Comparison of ENCODE assay signal across 8 mouse cellular contexts in the genomic region with DNA sequence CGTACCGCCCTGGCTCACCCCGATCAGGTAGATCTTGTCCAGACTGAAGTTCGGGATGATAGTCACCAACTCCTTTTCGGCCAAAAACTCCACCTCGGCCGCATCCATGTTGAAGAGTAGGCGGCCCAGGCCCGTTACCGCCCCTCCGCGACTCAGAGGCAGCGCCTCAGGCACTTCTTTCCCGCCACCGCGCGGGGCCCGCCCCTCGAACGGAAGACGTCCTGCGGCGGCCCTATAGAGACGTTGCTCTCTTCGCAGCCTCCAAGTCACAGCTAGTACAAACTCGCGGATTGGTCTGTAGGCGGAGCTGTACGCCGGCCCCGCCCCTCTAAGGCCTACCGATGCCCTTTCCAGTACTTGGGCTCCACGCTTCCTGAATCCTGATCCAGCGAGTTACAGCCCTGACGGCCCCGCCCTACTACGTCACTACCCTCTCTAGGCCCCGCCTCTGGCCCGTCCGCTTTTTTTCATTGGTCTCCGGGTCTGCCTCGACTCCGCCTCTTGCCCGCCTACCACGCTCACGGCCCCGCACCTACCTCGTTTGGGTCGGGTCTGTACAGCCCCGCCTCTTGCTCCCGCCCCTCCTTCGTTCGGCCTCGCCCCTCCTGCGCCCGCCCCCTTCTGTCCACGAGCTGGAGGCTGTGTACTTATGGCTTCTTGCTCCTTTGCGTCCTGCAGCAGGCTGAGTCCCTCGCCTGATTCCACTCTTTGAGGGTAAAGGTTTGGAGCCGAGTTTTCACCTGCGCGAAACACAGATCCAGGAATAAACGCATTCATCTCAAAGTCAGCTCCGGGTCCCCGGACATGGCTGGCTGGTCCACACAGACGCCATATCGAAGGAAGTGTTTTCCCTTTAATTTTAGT. TPM values are rescaled to one million over a fixed set of nuclear protein-coding genes. Genes with fewer than 3 reads are reported as not detected.
DNase-seq lines count a peak whose midpoint lies in the region; ATAC-seq lines count a peak whose summit lies in the region.

A gene (minus strand): TSS at position 397 of the 864 bp plus-strand sequence.

- WGBS in intestine, embryonic 14.5 days = under 1% methylated on average over 67 of the region's 67 CpGs

- DNase-seq in adrenal gland, adult 18-20 months (ENCODE audit: low spot score in 2 of 2) = peak; percentile 96
- peak; percentile 99 for DNase-seq in embryo, embryonic 11 days
- peak; percentile 100 for DNase-seq in gastrocnemius, postnatal 25 days
- DNase-seq in intestine, embryonic 14.5 days (ENCODE audit: low spot score) = peak; percentile 98
- peak; percentile 99 for DNase-seq in left cerebral cortex, postnatal 14 days (ENCODE audit: low spot score in 2 of 2)
- peak; percentile 99 for DNase-seq in mesoderm, embryonic 11.5 days (ENCODE audit: low read depth, low spot score)
- DNase-seq in right cerebral cortex, postnatal 36 days (ENCODE audit: low spot score in 2 of 2) = peak; percentile 99
- peak; percentile 100 for DNase-seq in yolk sac, embryonic 10.5 days (ENCODE audit: low spot score)

- no peaks in the 10 kb centered on the region for H3K27me3 ChIP-seq in intestine, embryonic 14.5 days (replicated peaks; ENCODE audit: control insufficient read depth, insufficient read depth, low read length)

- peak within 1 kb of the TSS; percentile 74 for H3K4me2 ChIP-seq in intestine, embryonic 14.5 days (ENCODE audit: low read length)

- intact Hi-C loops in left cerebral cortex, postnatal 14 days (cut with DNase I) = no loop called here

- peak within 1 kb of the TSS; percentile 74 for H3K27ac ChIP-seq in intestine, embryonic 14.5 days (ENCODE audit: low read depth)

- H3K4me1 ChIP-seq in intestine, embryonic 14.5 days (replicated peaks; ENCODE audit: control insufficient read depth, insufficient read depth, low read length) = peaks cover 9% of the 10 kb centered on the region

- ATAC-seq in intestine, embryonic 14.5 days (replicated peaks; ENCODE audit: low FRiP score, low TSS enrichment, low read depth) = peak; percentile 100

- H3K4me3 ChIP-seq in intestine, embryonic 14.5 days (ENCODE audit: low read depth, low read length) = peak within 1 kb of the TSS; percentile 79

- H3K9ac ChIP-seq in intestine, embryonic 14.5 days (ENCODE audit: low read length) = peak within 1 kb of the TSS; percentile 85

- no peaks in the 10 kb centered on the region for H3K9me3 ChIP-seq in intestine, embryonic 14.5 days (ENCODE audit: control insufficient read depth, low read length)

- peaks cover 27% of the 10 kb centered on the region for H3K36me3 ChIP-seq in intestine, embryonic 14.5 days (ENCODE audit: control insufficient read depth, insufficient read depth, low read length)

RNA-seq across cellular contexts. Expression of the gene that starts here (rescaled TPM):
- total RNA-seq in adrenal gland, adult 18-20 months (2021) = 1 to 10 TPM; 4.6 to 5.0 TPM
- 1 to 10 TPM; 1.0 to 1.3 TPM for total RNA-seq in gastrocnemius, postnatal 25 days (2021)
- 121 and 122 TPM in 2 replicates for polyA plus RNA-seq in intestine, embryonic 14.5 days (2014; fragmentation: Nextera tagmentation; extraction: Ambion mirVana)
- total RNA-seq in left cerebral cortex, postnatal 14 days (2021) = 1 to 10 TPM; 1.2 to 1.4 TPM

Comparison
In these comparisons a context has a peak if more than half of its experiments do, and no peak if none do; other contexts are left out.
1. Peak in every context shown above with its lines: DNase-seq, ATAC-seq, H3K4me3 ChIP-seq and H3K27ac ChIP-seq.